Mouse (Mus musculus) skeletal muscle tissue, postnatal 0 days (tissue): ENCODE data around the gene Prl3b1. TPM values are rescaled to one million over a fixed set of nuclear protein-coding genes. Genes with fewer than 3 reads are reported as not detected.

Source experiments
- polyA plus RNA-seq: library from polyadenylated mRNA; unstranded; fragments of >200 nt; fragmentation: Nextera tagmentation; extraction: Ambion mirVana; gene quantifications from 2 replicates; pipeline ENCODE4 v1.2.1, GENCODE M21; 2015

The Prl3b1 gene
- polyA plus RNA-seq, result not detected in 2 replicates

GRCm38 (mm10) chr13:27241547-27241946 lies at the start of gene Prl3b1:
Gene Prl3b1 (plus strand): TSS chr13:27241847.

GRCm38 (mm10) chr13:27196359-27196758 lies 45.3 kb upstream of the Prl3b1 start, which contains the start of gene Prl3c1:
Gene Prl3c1 (plus strand): TSS chr13:27196659.

GRCm38 (mm10) chr13:27259136-27259535 lies 17.5 kb downstream of the Prl3b1 start, which contains the start of gene Prl3a1:
Gene Prl3a1 (plus strand): TSS chr13:27259436.

Other genes with a start within 250 kb of the Prl3b1 start
- gene Prl, start 184.3 kb upstream of the Prl3b1 start, polyA plus RNA-seq, result not detected in 2 replicates
- not detected in 2 replicates for gene Prl3d1, start 147.7 kb upstream of the Prl3b1 start, polyA plus RNA-seq
- not detected in 2 replicates for gene Prl3d2, start 120.1 kb upstream of the Prl3b1 start, polyA plus RNA-seq
- gene Prl3d3, start 85.1 kb upstream of the Prl3b1 start, polyA plus RNA-seq, result not detected in 2 replicates
- not detected in 2 replicates for gene Prl3c1, start 45.2 kb upstream of the Prl3b1 start, polyA plus RNA-seq
- gene Prl3a1, start 17.6 kb downstream of the Prl3b1 start, polyA plus RNA-seq, result not detected in 2 replicates
- not detected in 2 replicates for gene Prl6a1, start 70.8 kb downstream of the Prl3b1 start, polyA plus RNA-seq
- not detected in 2 replicates for gene Prl8a2, start 103.8 kb downstream of the Prl3b1 start, polyA plus RNA-seq
- not detected in 2 replicates for gene Prl2b1, start 149.0 kb downstream of the Prl3b1 start, polyA plus RNA-seq
- gene Prl8a6, start 196.8 kb downstream of the Prl3b1 start, polyA plus RNA-seq, result not detected in 2 replicates